Mouse (Mus musculus): ENCODE data around the gene Rptor. TPM values are rescaled to one million over a fixed set of nuclear protein-coding genes. Genes with fewer than 3 reads are reported as not detected.

Rptor gene
- polyA plus RNA-seq, 1 experiment from 2014 or later = 15.6 TPM

GRCm38 (mm10) chr11:119685910-119686659, 83.4 kb downstream of the Rptor start:
- no peak overlapping the region for H3K27ac ChIP-seq

GRCm38 (mm10) chr11:119687316-119687715, 84.6 kb downstream of the Rptor start:
- Histone ChIP-seq H3K27me3 (ENCODE audit: insufficient read depth, poor library complexity, severe bottlenecking) (no peaks in the 10 kb centered on the region), H3K36me3 (no peaks in the 10 kb centered on the region), H3K4me3 (no peak overlapping the region), H3K27ac (no peak overlapping the region), H3K4me1 (peaks cover 72% of the 10 kb centered on the region), H3K9me3 (no peaks in the 10 kb centered on the region)
- no peak for DNase-seq (ENCODE audit: low spot score)
- 78% methylated on average over 3 of the region's 3 CpGs for WGBS

More at GRCm38 (mm10) chr11:119685910-119686659, 83.4 kb downstream of the Rptor start:
- H3K36me3 ChIP-seq = no peaks in the 10 kb centered on the region
- H3K4me3 ChIP-seq = no peak overlapping the region
- no peak for DNase-seq (ENCODE audit: low spot score)
- H3K9me3 ChIP-seq = no peaks in the 10 kb centered on the region
- peaks cover 75% of the 10 kb centered on the region for H3K4me1 ChIP-seq
- H3K27me3 ChIP-seq (ENCODE audit: insufficient read depth, poor library complexity, severe bottlenecking) = no peaks in the 10 kb centered on the region
- WGBS = 87% methylated on average over 2 of the region's 2 CpGs

GRCm38 (mm10) chr11:119687966-119688365, 85.3 kb downstream of the Rptor start:
- Histone ChIP-seq H3K4me3 (no peak overlapping the region), H3K36me3 (no peaks in the 10 kb centered on the region), H3K27ac (no peak overlapping the region), H3K27me3 (ENCODE audit: insufficient read depth, poor library complexity, severe bottlenecking) (no peaks in the 10 kb centered on the region), H3K4me1 (peaks cover 72% of the 10 kb centered on the region), H3K9me3 (no peaks in the 10 kb centered on the region)
- no peak for DNase-seq (ENCODE audit: low spot score)

DNA sequence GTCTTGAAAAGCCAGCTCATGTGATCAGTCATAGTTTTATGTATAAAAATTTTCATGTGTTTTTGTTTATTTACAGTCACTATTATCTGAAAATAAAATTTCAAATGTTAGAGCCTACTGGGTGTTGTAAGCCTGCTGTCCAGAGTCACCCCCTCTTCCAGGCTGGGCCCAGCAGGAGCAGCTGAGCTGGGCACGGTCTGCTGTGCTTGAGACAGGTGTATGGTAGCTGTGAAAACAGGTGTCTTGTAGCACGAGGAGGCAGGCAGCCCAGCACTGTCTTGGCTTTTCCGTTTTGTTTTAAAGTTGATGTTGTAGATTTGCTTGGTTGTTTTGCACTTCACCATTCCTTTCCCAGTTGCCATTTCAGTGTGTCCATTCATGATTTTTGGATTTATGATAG, 87.2 kb downstream of the Rptor start:
- no peak overlapping the region for H3K27ac ChIP-seq
- WGBS = 87% methylated on average over 3 of the region's 3 CpGs
- H3K9me3 ChIP-seq = no peaks in the 10 kb centered on the region
- no peaks in the 10 kb centered on the region for H3K27me3 ChIP-seq (ENCODE audit: insufficient read depth, poor library complexity, severe bottlenecking)
- no peaks in the 10 kb centered on the region for H3K36me3 ChIP-seq
- no peak for DNase-seq (ENCODE audit: low spot score)
- H3K4me1 ChIP-seq = peaks cover 67% of the 10 kb centered on the region
- H3K4me3 ChIP-seq = no peak overlapping the region

DNA sequence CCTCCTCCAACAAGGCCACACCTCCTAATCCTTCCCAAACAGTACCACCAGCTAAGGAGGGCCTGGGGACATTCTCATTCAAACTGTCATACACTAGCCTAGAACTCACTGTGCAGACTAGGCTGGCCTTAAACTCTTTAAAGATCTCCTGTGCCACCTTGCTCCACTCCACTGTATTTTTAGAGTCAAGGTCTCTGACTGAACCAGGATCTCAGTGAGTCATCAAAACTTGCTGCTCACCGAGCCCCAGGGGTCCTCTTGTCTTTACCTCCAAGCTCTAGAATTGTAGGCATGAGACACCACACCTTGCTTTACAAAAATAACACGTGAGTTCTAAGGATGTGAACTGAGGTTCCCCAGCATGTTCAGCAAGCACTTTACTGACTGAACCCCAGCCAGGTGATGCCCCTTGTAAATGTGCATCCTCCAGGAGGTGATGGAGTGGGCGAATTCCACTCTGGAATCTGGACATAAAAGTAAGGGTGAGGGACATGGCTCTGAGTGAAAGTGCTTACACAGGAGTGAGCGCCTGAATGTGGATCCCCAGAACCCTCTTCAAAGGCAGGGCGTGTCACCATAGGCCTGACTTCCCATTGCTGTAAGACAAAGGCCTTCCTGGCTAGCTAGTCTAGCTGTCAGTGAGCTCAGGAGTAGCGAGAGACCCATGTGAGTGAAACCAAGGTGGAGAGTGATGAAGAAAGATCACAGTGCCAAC, 89.6 kb downstream of the Rptor start:
- no peak overlapping the region for H3K4me3 ChIP-seq
- no peaks in the 10 kb centered on the region for H3K36me3 ChIP-seq
- H3K27me3 ChIP-seq (ENCODE audit: insufficient read depth, poor library complexity, severe bottlenecking) = no peaks in the 10 kb centered on the region
- H3K4me1 ChIP-seq = peaks cover 62% of the 10 kb centered on the region
- H3K27ac ChIP-seq = no peak overlapping the region
- WGBS = 82% methylated on average over 6 of the region's 6 CpGs
- H3K9me3 ChIP-seq = no peaks in the 10 kb centered on the region
- no peak for DNase-seq (ENCODE audit: low spot score)

GRCm38 (mm10) chr11:119692911-119693261, 90.2 kb downstream of the Rptor start:
- no peaks in the 10 kb centered on the region for H3K27me3 ChIP-seq (ENCODE audit: insufficient read depth, poor library complexity, severe bottlenecking)
- H3K4me1 ChIP-seq = peaks cover 60% of the 10 kb centered on the region
- WGBS = 41% methylated on average over 1 of the region's 1 CpGs
- no peak for DNase-seq (ENCODE audit: low spot score)
- no peak overlapping the region for H3K27ac ChIP-seq
- H3K36me3 ChIP-seq = no peaks in the 10 kb centered on the region
- no peak overlapping the region for H3K4me3 ChIP-seq
- no peaks in the 10 kb centered on the region for H3K9me3 ChIP-seq

DNA sequence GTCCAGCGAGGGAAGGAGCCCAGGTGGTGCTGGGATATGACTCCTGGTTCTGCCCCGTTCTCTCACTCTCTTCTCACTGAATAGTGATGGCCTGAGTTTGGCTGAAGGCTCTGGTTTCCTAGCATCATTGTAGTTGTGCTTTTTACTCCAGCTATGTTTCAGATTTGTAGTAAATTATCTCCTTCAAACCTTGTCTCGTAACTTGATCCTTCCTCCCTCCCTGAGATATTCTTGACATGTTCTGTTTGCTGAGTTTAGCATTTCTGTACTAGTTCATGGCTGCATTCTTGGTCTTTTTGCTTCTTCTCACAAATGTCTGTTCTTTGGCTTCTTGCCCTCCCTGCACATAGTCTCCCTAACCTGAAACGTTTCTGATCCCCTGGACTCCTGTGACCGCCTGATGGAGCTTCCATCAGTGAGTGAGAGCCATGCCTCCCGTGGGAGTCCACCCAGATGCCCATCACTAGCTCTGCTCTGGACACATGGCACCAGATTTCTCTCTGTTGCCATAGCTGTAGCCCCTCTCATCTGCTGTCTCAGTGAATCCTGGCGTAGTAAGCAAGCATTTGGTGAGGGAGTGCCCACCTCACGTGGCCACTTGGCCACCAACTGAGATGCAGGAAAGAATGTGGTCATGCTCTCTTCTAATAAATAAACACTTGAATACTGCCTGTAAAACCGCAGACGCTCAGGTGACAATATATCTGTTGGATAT, 91.6 kb downstream of the Rptor start:
- WGBS = 81% methylated on average over 10 of the region's 10 CpGs
- Histone ChIP-seq H3K4me1 (peaks cover 62% of the 10 kb centered on the region), H3K4me3 (no peak overlapping the region), H3K27ac (no peak overlapping the region), H3K36me3 (no peaks in the 10 kb centered on the region), H3K9me3 (no peaks in the 10 kb centered on the region), H3K27me3 (ENCODE audit: insufficient read depth, poor library complexity, severe bottlenecking) (no peaks in the 10 kb centered on the region)
- no peak for DNase-seq (ENCODE audit: low spot score)

DNA sequence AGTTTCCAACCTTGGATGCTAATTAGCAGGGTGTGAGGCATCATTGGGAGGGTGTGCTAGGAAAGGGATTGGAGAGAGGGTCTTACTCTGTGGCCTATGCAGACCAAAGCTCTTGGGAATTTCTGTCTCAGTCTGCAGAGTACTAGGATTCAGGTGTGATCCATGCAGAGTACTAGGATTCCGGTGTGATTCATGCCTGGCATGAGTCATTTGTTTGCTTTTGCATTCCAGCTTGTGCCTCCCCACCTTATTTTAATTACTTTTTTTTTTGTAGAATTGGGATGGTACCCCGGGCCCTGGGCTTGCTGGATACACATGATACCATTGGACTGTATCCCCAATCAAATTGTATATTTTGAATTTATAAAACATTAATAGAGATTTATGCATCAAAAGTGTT, 93.7 kb downstream of the Rptor start:
- no peaks in the 10 kb centered on the region for H3K9me3 ChIP-seq
- H3K4me3 ChIP-seq = no peak overlapping the region
- 80% methylated on average over 2 of the region's 2 CpGs for WGBS
- H3K27me3 ChIP-seq (ENCODE audit: insufficient read depth, poor library complexity, severe bottlenecking) = no peaks in the 10 kb centered on the region
- peaks cover 45% of the 10 kb centered on the region for H3K4me1 ChIP-seq
- no peaks in the 10 kb centered on the region for H3K36me3 ChIP-seq
- no peak overlapping the region for H3K27ac ChIP-seq
- no peak for DNase-seq (ENCODE audit: low spot score)

- no peak overlapping the region for H3K4me3 ChIP-seq
- no peak overlapping the region for H3K27ac ChIP-seq
- H3K27me3 ChIP-seq (ENCODE audit: insufficient read depth, poor library complexity, severe bottlenecking) = no peaks in the 10 kb centered on the region
- no peak for DNase-seq (ENCODE audit: low spot score)
- H3K4me1 ChIP-seq = peaks cover 18% of the 10 kb centered on the region
- H3K36me3 ChIP-seq = no peaks in the 10 kb centered on the region
- H3K9me3 ChIP-seq = no peaks in the 10 kb centered on the region
- WGBS = 88% methylated on average over 4 of the region's 6 CpGs
Observed at GRCm38 (mm10) chr11:119705381-119706066, 102.8 kb downstream of the Rptor start.

DNA sequence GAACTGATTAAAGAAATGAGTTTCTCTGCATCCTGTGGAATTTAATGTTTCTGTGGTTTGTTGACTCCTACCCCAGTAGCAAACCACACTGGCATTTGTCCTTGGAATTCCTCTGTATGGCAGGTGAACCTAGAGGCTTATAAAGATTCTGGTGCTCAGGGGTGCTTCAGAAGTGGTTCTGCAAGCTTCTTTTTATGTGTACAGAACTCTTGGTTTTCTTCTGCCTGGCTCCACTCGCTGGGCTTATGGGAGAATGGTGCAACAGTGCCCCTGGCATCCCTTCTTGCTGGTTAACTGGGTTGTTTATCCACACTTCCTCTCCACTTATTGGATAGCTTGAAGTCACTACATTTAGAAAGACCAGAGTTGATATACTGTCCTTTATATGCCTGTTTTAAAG, 104.6 kb downstream of the Rptor start:
- Histone ChIP-seq H3K27ac (no peak overlapping the region), H3K4me1 (peaks cover 25% of the 10 kb centered on the region), H3K4me3 (no peak overlapping the region), H3K9me3 (no peaks in the 10 kb centered on the region), H3K27me3 (ENCODE audit: insufficient read depth, poor library complexity, severe bottlenecking) (no peaks in the 10 kb centered on the region), H3K36me3 (no peaks in the 10 kb centered on the region)
- WGBS = 92% methylated on average over 1 of the region's 1 CpGs
- DNase-seq (ENCODE audit: low spot score) = no peak

GRCm38 (mm10) chr11:119709239-119709638, 106.5 kb downstream of the Rptor start:
- WGBS = 65% methylated on average over 4 of the region's 4 CpGs
- H3K27me3 ChIP-seq (ENCODE audit: insufficient read depth, poor library complexity, severe bottlenecking) = no peaks in the 10 kb centered on the region
- no peaks in the 10 kb centered on the region for H3K36me3 ChIP-seq
- H3K4me1 ChIP-seq = peaks cover 28% of the 10 kb centered on the region
- DNase-seq (ENCODE audit: low spot score) = no peak
- H3K9me3 ChIP-seq = no peaks in the 10 kb centered on the region
- no peak overlapping the region for H3K27ac ChIP-seq
- no peak overlapping the region for H3K4me3 ChIP-seq

GRCm38 (mm10) chr11:119710338-119710737, 107.6 kb downstream of the Rptor start:
- no peaks in the 10 kb centered on the region for H3K9me3 ChIP-seq
- H3K27ac ChIP-seq = no peak overlapping the region
- no peak for DNase-seq (ENCODE audit: low spot score)
- no peak overlapping the region for H3K4me3 ChIP-seq
- no peaks in the 10 kb centered on the region for H3K36me3 ChIP-seq
- H3K27me3 ChIP-seq (ENCODE audit: insufficient read depth, poor library complexity, severe bottlenecking) = no peaks in the 10 kb centered on the region
- 79% methylated on average over 3 of the region's 3 CpGs for WGBS
- H3K4me1 ChIP-seq = peaks cover 36% of the 10 kb centered on the region

DNA sequence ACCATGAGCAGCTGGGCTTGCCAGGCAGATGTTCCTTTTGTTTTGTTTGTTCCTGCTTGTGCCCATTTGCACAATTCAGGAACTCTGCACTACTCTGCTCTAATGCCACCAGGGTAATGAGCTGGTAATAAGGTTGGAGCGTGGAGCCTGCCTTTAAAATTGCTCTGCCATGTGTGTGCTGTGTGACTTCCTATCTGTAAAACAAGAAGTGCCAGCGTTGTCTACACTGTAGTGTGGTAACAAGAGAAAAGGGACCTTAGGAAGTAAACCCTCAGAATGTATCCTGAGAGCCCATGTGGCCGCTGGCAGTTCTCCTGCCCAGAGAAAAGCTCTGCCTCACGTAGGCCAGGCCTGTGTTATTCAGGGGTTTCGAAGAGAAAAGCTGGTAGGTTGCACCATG, 108.1 kb downstream of the Rptor start:
- 88% methylated on average over 5 of the region's 5 CpGs for WGBS
- Histone ChIP-seq H3K36me3 (no peaks in the 10 kb centered on the region), H3K9me3 (no peaks in the 10 kb centered on the region), H3K4me3 (no peak overlapping the region), H3K27me3 (ENCODE audit: insufficient read depth, poor library complexity, severe bottlenecking) (no peaks in the 10 kb centered on the region), H3K27ac (no peak overlapping the region), H3K4me1 (peaks cover 40% of the 10 kb centered on the region)
- DNase-seq (ENCODE audit: low spot score) = peak; percentile 69

Measured in heart, embryonic 10.5 days (tissue).